Mouse (Mus musculus) forebrain, embryonic 15.5 days (tissue): ENCODE results near the gene Rhobtb3. TPM values are rescaled to one million over a fixed set of nuclear protein-coding genes. Genes with fewer than 3 reads are reported as not detected.
"Not testable (repeated sequence)": the region's sequence is repeated elsewhere in the genome, so short reads cannot be mapped to it uniquely, and the experiment has no call there.

ENCODE experiments used
- ATAC-seq: fragments of 200-750 bp; cut with Nextera tagmentation; replicated peaks from 2 replicates; pipeline ENCODE4 v1.8.0; 2017; ENCODE audit warnings: mild to moderate bottlenecking, moderate TSS enrichment, moderate library complexity
- H3K27ac ChIP-seq: fragments of 300-500 bp; sonication (generic); replicated peaks from 2 replicates; pipeline ENCODE4 v1.5.1; 2015; ENCODE audit warnings: mild to moderate bottlenecking, inconsistent platforms
- H3K27me3 ChIP-seq: fragments of 300-500 bp; sonication (generic); 2 replicates; pipeline ENCODE4 v1.6.1; 2015; ENCODE audit warnings: inconsistent platforms
- H3K36me3 ChIP-seq: fragments of 300-500 bp; sonication (generic); 2 replicates; pipeline ENCODE4 v1.6.1; 2015; ENCODE audit warnings: mild to moderate bottlenecking, inconsistent platforms
- H3K4me1 ChIP-seq: fragments of 300-500 bp; sonication (generic); 2 replicates; pipeline ENCODE4 v1.6.1; 2015; ENCODE audit warnings: inconsistent platforms
- H3K4me2 ChIP-seq: fragments of 300-500 bp; sonication (generic); replicated peaks from 2 replicates; pipeline ENCODE4 v1.6.1; 2015; ENCODE audit warnings: mild to moderate bottlenecking, inconsistent platforms
- H3K4me3 ChIP-seq: fragments of 300-500 bp; sonication (generic); 2 replicates; pipeline ENCODE4 v1.5.1; 2015; ENCODE audit warnings: mild to moderate bottlenecking, inconsistent platforms
- H3K9ac ChIP-seq: fragments of 300-500 bp; sonication (generic); replicated peaks from 2 replicates; pipeline ENCODE4 v1.6.1; 2015; ENCODE audit warnings: mild to moderate bottlenecking, inconsistent platforms
- H3K9me3 ChIP-seq: fragments of 300-500 bp; sonication (generic); 2 replicates; pipeline ENCODE4 v1.6.1; 2016; ENCODE audit warnings: inconsistent platforms
- WGBS: fragments of 180-500 bp; shearing (Covaris S2); methylation state at CpG from one replicate; pipeline ENCODE4 v1.1.7; 2015; ENCODE audit warnings: mixed read lengths; 5-methylcytosine and 5-hydroxymethylcytosine counted together
- polyA plus RNA-seq: library from polyadenylated mRNA; unstranded; fragments of >200 nt; fragmentation: Nextera tagmentation; extraction: Ambion mirVana; gene quantifications from 2 replicates; pipeline ENCODE4 v1.2.1, GENCODE M21; 2015

Rhobtb3 gene
- polyA plus RNA-seq, 1 experiment from 2014 or later = 38.1 TPM

GRCm38 (mm10) chr13:75823201-75823600 lies 120.5 kb downstream of the Rhobtb3 start:
- H3K9ac ChIP-seq = no peak overlapping the region
- no peaks in the 10 kb centered on the region; the same call in 1 of the 2 replicates for H3K4me1 ChIP-seq
- H3K4me3 ChIP-seq = no peak overlapping the region
- ATAC-seq = no peak
- 91% methylated on average over 9 of the region's 9 CpGs for WGBS
- no peak overlapping the region for H3K4me2 ChIP-seq
- no peaks in the 10 kb centered on the region for H3K36me3 ChIP-seq
- H3K9me3 ChIP-seq = no peaks in the 10 kb centered on the region
- H3K27me3 ChIP-seq = no peaks in the 10 kb centered on the region
- no peak overlapping the region for H3K27ac ChIP-seq

- H3K9me3 ChIP-seq, H3K4me2 ChIP-seq, H3K27ac ChIP-seq, H3K4me3 ChIP-seq, ATAC-seq, H3K4me1 ChIP-seq, H3K9ac ChIP-seq, H3K36me3 ChIP-seq, H3K27me3 ChIP-seq: not testable (repeated sequence)
- WGBS = 91% methylated on average over 4 of the region's 4 CpGs
Observed at GRCm38 (mm10) chr13:75822366-75822765, 121.4 kb downstream of the Rhobtb3 start.

GRCm38 (mm10) chr13:75819898-75820297 lies 123.8 kb downstream of the Rhobtb3 start:
- Histone ChIP-seq H3K9me3 (no peaks in the 10 kb centered on the region), H3K27me3 (no peaks in the 10 kb centered on the region), H3K4me3 (no peak overlapping the region), H3K4me1 (no peaks in the 10 kb centered on the region; the same call in 1 of the 2 replicates), H3K4me2 (no peak overlapping the region), H3K36me3 (no peaks in the 10 kb centered on the region), H3K9ac (no peak overlapping the region), H3K27ac (no peak overlapping the region)
- ATAC-seq = no peak

Other genes starting within 250 kb of the Rhobtb3 start
- 0.72 and 0.74 TPM in 2 replicates for gene Ell2, start 237.2 kb downstream of the Rhobtb3 start, polyA plus RNA-seq
- 29.5 and 31.5 TPM in 2 replicates for gene Glrx, start 104.1 kb downstream of the Rhobtb3 start, polyA plus RNA-seq
- gene Spata9, start 23.2 kb upstream of the Rhobtb3 start, polyA plus RNA-seq = 2.0 and 2.6 TPM in 2 replicates
- 21.4 and 22.1 TPM in 2 replicates for gene Rfesd, start 74.8 kb upstream of the Rhobtb3 start, polyA plus RNA-seq
- 1.3 and 1.4 TPM in 2 replicates for gene Gpr150, start 113.1 kb upstream of the Rhobtb3 start, polyA plus RNA-seq
- 4.4 and 4.7 TPM in 2 replicates for gene Arsk, start 154.7 kb upstream of the Rhobtb3 start, polyA plus RNA-seq
- 10.8 TPM in 2 replicates for gene Ttc37, start 154.8 kb upstream of the Rhobtb3 start, polyA plus RNA-seq